Mouse (Mus musculus) mesoderm, embryonic 11.5 days (tissue): Measurements from ENCODE around the gene Gm38392.

Experiments
- DNase-seq: peaks from one replicate; pipeline ENCODE4 v3.0.0-alpha.2; 2012; ENCODE audit warnings: low read depth, low spot score

Gene Gm38392

GRCm38 (mm10) chr3:88215553-88216004 lies 71.4 kb downstream of the Gm38392 start:
- no peak for DNase-seq

GRCm38 (mm10) chr3:88214971-88215552 lies 71.9 kb downstream of the Gm38392 start:
- no peak for DNase-seq

GRCm38 (mm10) chr3:88214197-88214938 lies 72.6 kb downstream of the Gm38392 start:
- no peak for DNase-seq

GRCm38 (mm10) chr3:88213019-88213418 lies 74.0 kb downstream of the Gm38392 start:
- no peak for DNase-seq

- DNase-seq = no peak
These were observed 74.7 kb downstream of the Gm38392 start for GRCm38 (mm10) chr3:88212356-88212755.

GRCm38 (mm10) chr3:88210918-88211317 lies 76.1 kb downstream of the Gm38392 start:
- no peak for DNase-seq

GRCm38 (mm10) chr3:88210121-88210520 lies 76.9 kb downstream of the Gm38392 start:
- no peak for DNase-seq

- DNase-seq = no peak
These were observed 77.7 kb downstream of the Gm38392 start for GRCm38 (mm10) chr3:88209306-88209705.

- no peak for DNase-seq
These were observed 78.7 kb downstream of the Gm38392 start for GRCm38 (mm10) chr3:88208226-88208720.

GRCm38 (mm10) chr3:88207451-88208100 lies 79.4 kb downstream of the Gm38392 start:
- DNase-seq = no peak

- no peak for DNase-seq
These were observed 80.1 kb downstream of the Gm38392 start for GRCm38 (mm10) chr3:88206901-88207371.

- no peak for DNase-seq
These were observed 80.5 kb downstream of the Gm38392 start for GRCm38 (mm10) chr3:88206500-88206899.

- DNase-seq = peak; percentile 69
These were observed 81.2 kb downstream of the Gm38392 start for GRCm38 (mm10) chr3:88205563-88206491.

- DNase-seq = no peak
These were observed 81.8 kb downstream of the Gm38392 start for GRCm38 (mm10) chr3:88205176-88205562.

- no peak for DNase-seq
These were observed 82.3 kb downstream of the Gm38392 start for GRCm38 (mm10) chr3:88204751-88205150.

GRCm38 (mm10) chr3:88203999-88204700 lies 82.9 kb downstream of the Gm38392 start:
- no peak for DNase-seq

- no peak for DNase-seq
These were observed 83.6 kb downstream of the Gm38392 start for GRCm38 (mm10) chr3:88203456-88203855.

GRCm38 (mm10) chr3:88202986-88203385 lies 84.0 kb downstream of the Gm38392 start:
- DNase-seq = no peak

- DNase-seq = no peak
These were observed 85.4 kb downstream of the Gm38392 start for GRCm38 (mm10) chr3:88201640-88202039.

GRCm38 (mm10) chr3:88200972-88201330 lies 86.1 kb downstream of the Gm38392 start:
- DNase-seq = no peak
